Mouse (Mus musculus): ENCODE data around the gene Taar7b. TPM values are rescaled to one million over a fixed set of nuclear protein-coding genes. Genes with fewer than 3 reads are reported as not detected.

The Taar7b gene
- total RNA-seq, 2 experiments from 2014 or later, result not detected

- DNase-seq, result no peak
- intact Hi-C loops (cut with DNase I; ENCODE audit: low total_unique reads), result no loop called here
Measured at GRCm38 (mm10) chr10:24040120-24040869, 40.6 kb downstream of the Taar7b start.

- intact Hi-C loops (cut with DNase I; ENCODE audit: low total_unique reads), result no loop called here
- no peak for DNase-seq
Measured at GRCm38 (mm10) chr10:24049210-24049609, 49.5 kb downstream of the Taar7b start, which contains the start of gene Taar7f. Taar7f (plus strand) TSS chr10:24049510.

Other genes with a start within 250 kb of the Taar7b start
- 100 to 1,000 TPM; 252 to 272 TPM for gene Rps12, start 212.7 kb upstream of the Taar7b start, total RNA-seq (2021)
- 10 to 100 TPM; 12.2 to 13.0 TPM for gene Slc18b1, start 203.0 kb upstream of the Taar7b start, total RNA-seq (2021)
- not detected for gene Vnn3, start 148.5 kb upstream of the Taar7b start, total RNA-seq (2021)
- under 1 TPM; 0.10 to 0.40 TPM for gene Vnn1, start 105.3 kb upstream of the Taar7b start, total RNA-seq (2021)
- gene Taar1, start 79.6 kb upstream of the Taar7b start, total RNA-seq (2021), result not detected
- not detected for gene Taar2, start 61.4 kb upstream of the Taar7b start, total RNA-seq (2021)
- gene Taar3, start 50.4 kb upstream of the Taar7b start, total RNA-seq (2021), result not detected
- gene Taar4, start 39.4 kb upstream of the Taar7b start, total RNA-seq (2021), result not detected
- gene Taar5, start 29.2 kb upstream of the Taar7b start, total RNA-seq (2021), result not detected
- not detected for gene Taar6, start 14.3 kb upstream of the Taar7b start, total RNA-seq (2021)
- not detected for gene Taar7a, start 6.5 kb upstream of the Taar7b start, total RNA-seq (2021)
- gene Taar7d, start 27.3 kb downstream of the Taar7b start, total RNA-seq (2021), result not detected
- not detected for gene Taar7e, start 37.7 kb downstream of the Taar7b start, total RNA-seq (2021)
- gene Taar7f, start 49.6 kb downstream of the Taar7b start, total RNA-seq (2021), result not detected
- not detected for gene Taar8a, start 76.6 kb downstream of the Taar7b start, total RNA-seq (2021)
- not detected for gene Taar8b, start 92.4 kb downstream of the Taar7b start, total RNA-seq (2021)
- gene Taar8c, start 102.0 kb downstream of the Taar7b start, total RNA-seq (2021), result not detected
- not detected for gene Taar9, start 109.6 kb downstream of the Taar7b start, total RNA-seq (2021)
- 10 to 100 TPM; 23.6 to 35.9 TPM for gene Stx7, start 149.4 kb downstream of the Taar7b start, total RNA-seq (2021)
- gene Moxd1, start 223.6 kb downstream of the Taar7b start, total RNA-seq (2021), result under 1 TPM; 0.64 to 0.92 TPM

Data from gastrocnemius, postnatal 14 days (tissue).